ENCODE assay signal across 11 mouse cellular contexts in genomic region chr12:100244580-100244979, GRCm38 (mm10). TPM values are rescaled to one million over a fixed set of nuclear protein-coding genes. Genes with fewer than 3 reads are reported as not detected.
A peak's percentile ranks its signal among the peaks of the same experiment; 100 is the strongest.
DNase-seq lines count a peak whose midpoint lies in the region; ATAC-seq and TF ChIP-seq lines count a peak whose summit lies in the region.
"Had no signal": no experiment of that assay in that cellular context is flagged by ENCODE, and none has a peak within 500 bp of the region (broad histone marks: within the 10 kb centered on the region; RNA-seq: fewer than 3 reads in every experiment).

No protein-coding gene starts in this region.

- no peak overlapping the region; the same call in 1 of the 2 replicates for H3K9ac ChIP-seq in hindbrain, embryonic 14.5 days
- no peak overlapping the region for H3K9ac ChIP-seq in neural tube, embryonic 13.5 days
- H3K9ac ChIP-seq: heart, embryonic 12.5 days; liver, embryonic 14.5 days had no signal

- no peak for TF ChIP-seq POLR2A in cortical plate, adult 2 months (IDR thresholded peaks at IDR 0.05; ENCODE audit: extremely low read depth, insufficient read depth, low read length)

- H3K4me3 ChIP-seq in layer of hippocampus, adult 2 months, result no peak overlapping the region
- no peak overlapping the region for H3K4me3 ChIP-seq in cortical plate, adult 2 months (ENCODE audit: insufficient read depth, low read length)
- no peak overlapping the region for H3K4me3 ChIP-seq in hindbrain, embryonic 14.5 days (replicated peaks; ENCODE audit: low read length)
- H3K4me3 ChIP-seq in neural tube, embryonic 13.5 days, result no peak overlapping the region
- H3K4me3 ChIP-seq: heart, embryonic 12.5 days had no signal

- no peak for TF ChIP-seq CTCF in layer of hippocampus, adult 2 months (conservative IDR thresholded peaks at IDR 0.05)
- no peak for TF ChIP-seq CTCF in cortical plate, adult 2 months (IDR thresholded peaks at IDR 0.05; ENCODE audit: extremely low read depth, insufficient read depth, low read length)

- H3K4me2 ChIP-seq in hindbrain, embryonic 14.5 days (replicated peaks), result no peak overlapping the region
- no peak overlapping the region for H3K4me2 ChIP-seq in neural tube, embryonic 13.5 days
- H3K4me2 ChIP-seq: heart, embryonic 12.5 days had no signal

- no peaks in the 10 kb centered on the region for H3K9me3 ChIP-seq in hindbrain, embryonic 14.5 days (ENCODE audit: control insufficient read depth, low read length)
- H3K9me3 ChIP-seq in neural tube, embryonic 13.5 days, result no peaks in the 10 kb centered on the region
- H3K9me3 ChIP-seq: heart, embryonic 12.5 days had no signal

- H3K36me3 ChIP-seq in hindbrain, embryonic 14.5 days (replicated peaks; ENCODE audit: control insufficient read depth, insufficient read depth), result no peaks in the 10 kb centered on the region
- H3K36me3 ChIP-seq in neural tube, embryonic 13.5 days, result no peaks in the 10 kb centered on the region
- H3K36me3 ChIP-seq: heart, embryonic 12.5 days had no signal

- peaks cover 5% of the 10 kb centered on the region; the same call in 1 of the 2 replicates for H3K4me1 ChIP-seq in cortical plate, adult 2 months (ENCODE audit: control insufficient read depth, insufficient read depth, low read length)
- peaks cover 19% of the 10 kb centered on the region for H3K4me1 ChIP-seq in hindbrain, embryonic 14.5 days (replicated peaks; ENCODE audit: control insufficient read depth, insufficient read depth, low read length)
- peaks cover 22% of the 10 kb centered on the region for H3K4me1 ChIP-seq in neural tube, embryonic 13.5 days (replicated peaks)
- H3K4me1 ChIP-seq: heart, embryonic 12.5 days had no signal

- H3K27ac ChIP-seq in layer of hippocampus, adult 2 months, result peak overlapping the region; percentile 89
- H3K27ac ChIP-seq in cortical plate, adult 2 months (ENCODE audit: insufficient read depth, low read length), result peak overlapping the region; percentile 16; the same call in 1 of the 2 replicates
- H3K27ac ChIP-seq in hindbrain, embryonic 14.5 days, result peak overlapping the region; percentile 65; the same call in 1 of the 2 replicates
- 0 out of 2 replicates have a peak overlapping the region, but pooled peaks have one; percentile 39 for H3K27ac ChIP-seq in neural tube, embryonic 13.5 days (replicated peaks)
- H3K27ac ChIP-seq: liver, embryonic 14.5 days had no signal

- WGBS in hindbrain, embryonic 14.5 days, result 14% methylated on average over 5 of the region's 5 CpGs
- WGBS in neural tube, embryonic 13.5 days, result 35% methylated on average over 5 of the region's 5 CpGs

- DNase-seq in layer of hippocampus, adult 2 months (ENCODE audit: low spot score in 2 of 2), result no peak
- no peak for DNase-seq in layer of hippocampus, adult 11-12 months (ENCODE audit: low spot score)
- DNase-seq in hindbrain, embryonic 14.5 days (ENCODE audit: low spot score), result peak; percentile 60
- DNase-seq in adrenal gland, postnatal 4 days (ENCODE audit: low spot score in 2 of 2), result no peak
- no peak for DNase-seq in heart, postnatal 4 days

- ATAC-seq in hindbrain, embryonic 14.5 days (ENCODE audit: low FRiP score), result peak; percentile 60; the same call in 1 of the 2 replicates
- ATAC-seq in neural tube, embryonic 13.5 days (ENCODE audit: low read depth), result 0 out of 2 replicates have a peak, but pooled peaks have one; percentile 9
- no peak for ATAC-seq in erythroblast, adult 5-6 weeks (replicated peaks; ENCODE audit: low FRiP score, poor library complexity, severe bottlenecking)
- ATAC-seq: intestine, embryonic 16.5 days had no signal

- H3K27me3 ChIP-seq in hindbrain, embryonic 14.5 days (ENCODE audit: control insufficient read depth, insufficient read depth, low read length), result no peaks in the 10 kb centered on the region
- H3K27me3 ChIP-seq in neural tube, embryonic 13.5 days, result no peaks in the 10 kb centered on the region
- H3K27me3 ChIP-seq: heart, embryonic 12.5 days had no signal

RNA-seq across cellular contexts. Expression of gene Calm1, which starts 45.3 kb away (rescaled TPM):
- 1,000 to 10,000 TPM; 2,009 to 2,049 TPM for total RNA-seq in layer of hippocampus, adult 2 months (2021)
- polyA plus RNA-seq in cortical plate, adult 2 months (2012; rRNA removed), result 1,823 and 1,842 TPM in 2 replicates
- 2,705 and 2,824 TPM in 2 replicates for polyA plus RNA-seq in hindbrain, embryonic 14.5 days (2014; fragmentation: Nextera tagmentation; extraction: Ambion mirVana)
- 2,474 and 2,486 TPM in 2 replicates for polyA plus RNA-seq in neural tube, embryonic 13.5 days (2015; fragmentation: Nextera tagmentation; extraction: Ambion mirVana)
- 100 to 1,000 TPM; 373 to 429 TPM for total RNA-seq in adrenal gland, postnatal 4 days (2021)
- total RNA-seq in heart, postnatal 4 days (2021), result 100 to 1,000 TPM; 366 to 373 TPM
- 71.5 and 86.7 TPM in 2 replicates for total RNA-seq in erythroblast, adult 5-6 weeks (2015; ENCODE audit: low replicate concordance)
- 70.8 and 118 TPM in 2 replicates for total RNA-seq in erythroblast, adult 5-6 weeks (2017; ENCODE audit: low replicate concordance)

Comparison
In these comparisons a context has a peak if more than half of its experiments do, and no peak if none do; other contexts are left out.
1. H3K27ac ChIP-seq: peak in every context shown above with its lines; median percentile 89 in layer of hippocampus, adult 2 months; 65 in hindbrain, embryonic 14.5 days; 39 in neural tube, embryonic 13.5 days; 16 in cortical plate, adult 2 months.
2. RNA of gene Calm1, which starts 45.3 kb away (total RNA-seq): 2,009 to 2,049 TPM in layer of hippocampus, adult 2 months; 373 to 429 TPM in adrenal gland, postnatal 4 days, 366 to 373 TPM in heart, postnatal 4 days and 70.8 to 118 TPM in erythroblast, adult 5-6 weeks; every median in the first group is over 4 times any median in the second.